Mouse (Mus musculus) liver, embryonic 18 days (tissue): ENCODE measurements around the gene Slc44a3. TPM values are rescaled to one million over a fixed set of nuclear protein-coding genes. Genes with fewer than 3 reads are reported as not detected.

ENCODE experiments used
- polyA plus RNA-seq: library from polyadenylated mRNA; depleted of rRNA; stranded (reverse); fragments of >200 nt; gene quantifications from 2 replicates; pipeline ENCODE4 v1.2.3, GENCODE M21; 2012; rRNA removed

The Slc44a3 gene
- polyA plus RNA-seq, result 13.3 and 14.8 TPM in 2 replicates

DNA sequence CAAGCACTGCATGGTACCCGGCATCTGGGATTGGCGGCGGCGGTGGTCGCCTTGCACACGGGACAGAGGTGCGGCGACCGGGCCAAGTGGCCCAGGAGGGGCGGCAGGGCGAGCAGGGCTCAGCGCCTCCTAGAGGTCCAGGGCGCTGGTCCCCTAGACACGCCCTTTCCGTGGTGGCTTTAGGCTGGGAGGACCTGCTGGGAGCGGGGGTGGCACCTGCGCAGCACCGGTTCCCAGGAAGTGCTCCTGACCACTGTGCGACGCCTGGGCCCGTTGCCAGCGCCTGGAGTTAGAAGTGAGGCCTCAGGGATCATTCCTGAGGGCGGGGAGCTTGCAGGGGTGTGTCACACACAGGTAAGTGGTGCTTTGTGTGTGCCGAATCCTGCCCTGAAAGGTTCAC lies at the start of gene Slc44a3:
Gene Slc44a3 (minus strand): TSS at position 229 of the 400 bp plus-strand sequence.

DNA sequence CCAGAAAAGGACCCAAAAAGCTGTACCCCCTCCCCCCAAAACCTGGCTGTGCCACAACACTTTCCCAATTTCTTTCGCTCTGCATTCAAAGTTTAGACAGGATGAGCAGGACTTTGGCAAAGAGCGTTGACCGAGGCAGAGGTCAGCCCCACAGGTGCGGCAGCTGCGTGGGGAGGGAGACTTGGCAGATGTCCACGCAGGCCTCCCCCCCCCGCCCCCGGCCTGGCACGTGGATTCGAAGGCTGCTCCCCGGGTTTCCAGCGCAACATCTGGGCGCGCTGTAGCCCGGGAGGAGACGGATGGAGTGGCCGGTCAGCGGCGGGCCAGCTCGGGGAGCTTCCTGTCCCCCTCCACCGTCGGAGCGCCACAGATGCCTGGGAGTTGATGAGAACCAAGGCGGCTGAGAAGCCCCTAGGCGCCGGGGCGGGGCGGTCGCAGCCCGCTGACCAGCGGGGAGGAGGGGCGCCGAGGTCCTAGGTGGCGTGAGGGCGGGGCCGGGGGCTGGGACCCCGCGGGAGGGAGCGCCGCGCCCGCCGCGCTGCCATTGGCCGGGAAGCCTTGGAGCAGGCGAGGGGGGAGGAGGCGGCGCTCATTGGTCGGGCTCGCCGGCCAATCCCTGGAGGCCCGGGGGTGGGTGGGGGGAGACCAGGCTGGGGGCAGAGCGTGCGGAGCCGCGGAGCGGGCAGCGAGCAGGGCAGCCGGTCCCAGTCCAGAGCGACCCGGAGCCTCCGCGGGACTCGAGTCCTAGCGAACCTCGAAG lies 106.2 kb downstream of the Slc44a3 start, which contains the start of gene Cnn3:
Gene Cnn3 (plus strand): TSS at position 637 of the 760 bp plus-strand sequence.

Other genes with a start within 250 kb of the Slc44a3 start
- gene Tmem56, start 249.3 kb downstream of the Slc44a3 start, polyA plus RNA-seq, result 12.6 TPM in 2 replicates
- 10.2 and 10.7 TPM in 2 replicates for gene Alg14, start 240.6 kb downstream of the Slc44a3 start, polyA plus RNA-seq
- 93.9 and 103 TPM in 2 replicates for gene Cnn3, start 105.9 kb downstream of the Slc44a3 start, polyA plus RNA-seq
- not detected in 2 replicates for gene 4930432M17Rik, start 138.4 kb upstream of the Slc44a3 start, polyA plus RNA-seq
- gene F3, start 191.1 kb upstream of the Slc44a3 start, polyA plus RNA-seq, result 0.95 and 1.2 TPM in 2 replicates